Mouse (Mus musculus) heart, adult 2 months (tissue): ENCODE results near the gene Atp13a3. TPM values are rescaled to one million over a fixed set of nuclear protein-coding genes. Genes with fewer than 3 reads are reported as not detected.

Experiments
- DNase-seq, 2 experiments: peaks; one replicate each; pipeline ENCODE4 v3.0.0; 2021
- H3K27ac ChIP-seq: fragments of 200-600 bp; 2 replicates; pipeline ENCODE4 v1.8.1; 2022
- H3K27me3 ChIP-seq: fragments of 200-500 bp; 2 replicates; pipeline ENCODE4 v1.6.1; 2012; ENCODE audit warnings: mild to moderate bottlenecking, low read length, inconsistent platforms, mixed read lengths; ENCODE audit not compliant: control insufficient read depth, insufficient read depth
- H3K36me3 ChIP-seq: fragments of 200-500 bp; 2 replicates; pipeline ENCODE4 v1.6.1; 2012; ENCODE audit warnings: low read length, inconsistent platforms; ENCODE audit not compliant: control insufficient read depth, insufficient read depth
- H3K4me1 ChIP-seq: fragments of 200-500 bp; 2 replicates; pipeline ENCODE4 v1.6.1; 2011; ENCODE audit warnings: low read length; ENCODE audit not compliant: control insufficient read depth, insufficient read depth
- H3K4me3 ChIP-seq: fragments of 200-600 bp; 2 replicates; pipeline ENCODE4 v1.8.1; 2022
- H3K79me2 ChIP-seq: fragments of 200-500 bp; replicated peaks from 2 replicates; pipeline ENCODE4 v1.6.1; 2012; ENCODE audit warnings: mild to moderate bottlenecking, inconsistent platforms, low read length, moderate library complexity, mixed read lengths; ENCODE audit not compliant: control insufficient read depth, insufficient read depth
- H3K9ac ChIP-seq: fragments of 200-500 bp; 2 replicates; pipeline ENCODE4 v1.6.1; 2012; ENCODE audit warnings: low read depth, mild to moderate bottlenecking, control low read depth, inconsistent platforms, low read length, mixed read lengths
- CTCF ChIP-seq: fragments of 200-600 bp; IDR thresholded peaks from 2 replicates; pipeline ENCODE4 v1.8.1; 2022; ENCODE audit warnings: antibody characterized with exemption, mild to moderate bottlenecking, moderate library complexity
- EP300 ChIP-seq: fragments of 200-500 bp; IDR thresholded peaks from 2 replicates; pipeline ENCODE4 v1.6.1; 2011; ENCODE audit warnings: low read depth, low read length, control low read depth; ENCODE audit not compliant: insufficient read depth
- POLR2A ChIP-seq: fragments of 200-500 bp; IDR thresholded peaks from 2 replicates; pipeline ENCODE4 v1.6.1; 2011; ENCODE audit warnings: mild to moderate bottlenecking, low read depth, low read length, control low read depth; ENCODE audit not compliant: insufficient read depth
- WGBS: fragments of 180-500 bp; shearing (Covaris S2); methylation state at CpG from one replicate; pipeline ENCODE4 v1.1.7; 2018; 5-methylcytosine and 5-hydroxymethylcytosine counted together
- intact Hi-C: fragments of 180-260 bp; cut with DNase I; formaldehyde crosslinking; loops from one replicate; pipeline ENCODE4 v1.15.1; 2025
- polyA plus RNA-seq: library from polyadenylated mRNA; depleted of rRNA; stranded (reverse); fragments of >200 nt; gene quantifications from 2 replicates; pipeline ENCODE4 v1.2.3, GENCODE M21; 2012
- total RNA-seq, 2 experiments: library from RNA; stranded (reverse); gene quantifications; 2 replicates each; pipeline ENCODE4 v1.2.3; 2021

Atp13a3 gene
- total and polyA plus RNA-seq, 3 experiments, result 10.6 to 54.7 (median 48.2) TPM

GRCm38 (mm10) chr16:30390650-30391340, 15.0 kb downstream of the Atp13a3 start:
- peak in 1 of 2 experiments; percentile 29 for DNase-seq
- H3K27ac ChIP-seq, result no peak overlapping the region
- peaks cover 8% of the 10 kb centered on the region for H3K4me1 ChIP-seq
- H3K9ac ChIP-seq, result no peak overlapping the region
- no peaks in the 10 kb centered on the region for H3K27me3 ChIP-seq
- intact Hi-C loops, result no loop called here
- WGBS, result 65% methylated on average over 5 of the region's 5 CpGs
- no peak overlapping the region for H3K4me3 ChIP-seq
- no peak for TF ChIP-seq EP300
- no peak for TF ChIP-seq CTCF
- TF ChIP-seq POLR2A, result no peak
- H3K36me3 ChIP-seq, result no peaks in the 10 kb centered on the region; the same call in 1 of the 2 replicates
- H3K79me2 ChIP-seq, result no peaks in the 10 kb centered on the region

GRCm38 (mm10) chr16:30389831-30390649, 15.7 kb downstream of the Atp13a3 start:
- peaks cover 8% of the 10 kb centered on the region for H3K4me1 ChIP-seq
- no peak overlapping the region for H3K27ac ChIP-seq
- H3K36me3 ChIP-seq, result no peaks in the 10 kb centered on the region; the same call in 1 of the 2 replicates
- intact Hi-C loops, result no loop called here
- DNase-seq, result peak; percentile 25 to 41
- TF ChIP-seq POLR2A (no peak), CTCF (no peak), EP300 (no peak)
- no peaks in the 10 kb centered on the region for H3K27me3 ChIP-seq
- H3K79me2 ChIP-seq, result no peaks in the 10 kb centered on the region
- H3K9ac ChIP-seq, result no peak overlapping the region
- H3K4me3 ChIP-seq, result no peak overlapping the region; the same call in 1 of the 2 replicates
- WGBS, result 57% methylated on average over 9 of the region's 9 CpGs

- TF ChIP-seq CTCF, result no peak
- TF ChIP-seq EP300, result no peak
- TF ChIP-seq POLR2A, result no peak
- Histone ChIP-seq H3K27me3 (no peaks in the 10 kb centered on the region), H3K27ac (peak overlapping the region; percentile 76), H3K4me1 (peaks cover 8% of the 10 kb centered on the region), H3K79me2 (no peaks in the 10 kb centered on the region), H3K9ac (peak overlapping the region; percentile 70), H3K4me3 (peak overlapping the region; percentile 58), H3K36me3 (no peaks in the 10 kb centered on the region; the same call in 1 of the 2 replicates)
- intact Hi-C loops, result no loop called here
- peak; percentile 52 to 62 for DNase-seq
- WGBS, result 6% methylated on average over 17 of the region's 17 CpGs
Observed at GRCm38 (mm10) chr16:30389210-30389684, 16.5 kb downstream of the Atp13a3 start.

GRCm38 (mm10) chr16:30388522-30389209, 17.1 kb downstream of the Atp13a3 start:
- peak; percentile 94 to 95 for DNase-seq
- intact Hi-C loops, result no loop called here
- H3K79me2 ChIP-seq, result no peaks in the 10 kb centered on the region
- peak overlapping the region; percentile 76 for H3K27ac ChIP-seq
- H3K4me3 ChIP-seq, result peak overlapping the region; percentile 58
- no peaks in the 10 kb centered on the region for H3K27me3 ChIP-seq
- TF ChIP-seq EP300 (no peak), CTCF (no peak), POLR2A (peak; percentile 83)
- H3K4me1 ChIP-seq, result peaks cover 8% of the 10 kb centered on the region
- H3K9ac ChIP-seq, result peak overlapping the region; percentile 97
- no peaks in the 10 kb centered on the region; the same call in 1 of the 2 replicates for H3K36me3 ChIP-seq
- WGBS, result 1% methylated on average over 58 of the region's 76 CpGs

- Histone ChIP-seq H3K79me2 (no peaks in the 10 kb centered on the region), H3K9ac (peak overlapping the region; percentile 97), H3K36me3 (no peaks in the 10 kb centered on the region; the same call in 1 of the 2 replicates), H3K4me1 (peaks cover 8% of the 10 kb centered on the region), H3K27me3 (no peaks in the 10 kb centered on the region), H3K27ac (peak overlapping the region; percentile 55), H3K4me3 (peak overlapping the region; percentile 58)
- TF ChIP-seq EP300, result no peak
- TF ChIP-seq POLR2A, result no peak
- TF ChIP-seq CTCF, result no peak
- DNase-seq, result peak; percentile 49 to 62
- under 1% methylated on average over 49 of the region's 49 CpGs for WGBS
- intact Hi-C loops, result no loop called here
Observed at GRCm38 (mm10) chr16:30387871-30388460, 17.8 kb downstream of the Atp13a3 start.
